Mouse (Mus musculus) adrenal gland, adult 18-20 months (tissue): ENCODE measurements at regions not wholly inside any gene's neighbourhood (a gene's known extent, or its start where the extent isn't known, plus 50 kb on each side); places are given as distances from the start of the nearest gene placed in this dataset.

ENCODE experiments used
- DNase-seq, 2 experiments: peaks; one replicate each; pipeline ENCODE4 v3.0.0; 2021 to 2022; ENCODE audit warnings: low spot score in 2 of 2

- no peak for DNase-seq
Observed at GRCm38 (mm10) chr12:15455744-15456143, 361.0 kb downstream of the Trib2 start.

GRCm38 (mm10) chr12:15449484-15449883, 367.2 kb downstream of the Trib2 start:
- DNase-seq = no peak

GRCm38 (mm10) chr12:15416180-15416766, 400.4 kb downstream of the Trib2 start:
- no peak for DNase-seq

- no peak for DNase-seq
Observed at GRCm38 (mm10) chr12:15410419-15410818, 406.3 kb downstream of the Trib2 start.

- DNase-seq = peak in 1 of 2 experiments; percentile 3
Observed at GRCm38 (mm10) chr12:15407577-15407976, 409.1 kb downstream of the Trib2 start.

- DNase-seq = no peak
Observed at GRCm38 (mm10) chr12:15392641-15393040, 424.1 kb downstream of the Trib2 start.

- DNase-seq = no peak
Observed at GRCm38 (mm10) chr12:15388574-15388973, 428.1 kb downstream of the Trib2 start.

- DNase-seq = no peak
Observed at GRCm38 (mm10) chr12:15357808-15358207, 458.9 kb downstream of the Trib2 start.

- DNase-seq = no peak
Observed at GRCm38 (mm10) chr12:15320697-15321449, 495.8 kb downstream of the Trib2 start.

- no peak for DNase-seq
Observed at GRCm38 (mm10) chr12:15319647-15320046, 497.1 kb downstream of the Trib2 start.

- DNase-seq = no peak
Observed at GRCm38 (mm10) chr12:15294898-15295297, 521.8 kb downstream of the Trib2 start.

GRCm38 (mm10) chr12:15262165-15262564, 554.6 kb downstream of the Trib2 start:
- DNase-seq = no peak

- DNase-seq = no peak
Observed at GRCm38 (mm10) chr12:15261604-15262003, 555.1 kb downstream of the Trib2 start.

- DNase-seq = no peak
Observed at GRCm38 (mm10) chr12:15260907-15261415, 555.8 kb downstream of the Trib2 start.

- DNase-seq = no peak
Observed at GRCm38 (mm10) chr12:15244966-15245365, 571.8 kb downstream of the Trib2 start.

GRCm38 (mm10) chr12:15222497-15223170, 594.1 kb downstream of the Trib2 start:
- no peak for DNase-seq

GRCm38 (mm10) chr12:15218504-15218903, 598.2 kb downstream of the Trib2 start:
- DNase-seq = no peak

GRCm38 (mm10) chr12:15216180-15216579, 600.5 kb downstream of the Trib2 start:
- no peak for DNase-seq

- no peak for DNase-seq
Observed at GRCm38 (mm10) chr12:15174411-15175041, 642.2 kb downstream of the Trib2 start.

- no peak for DNase-seq
Observed at GRCm38 (mm10) chr12:15162605-15163004, 654.1 kb downstream of the Trib2 start.

- no peak for DNase-seq
Observed at GRCm38 (mm10) chr12:15161864-15162263, 654.9 kb downstream of the Trib2 start.
